Mouse (Mus musculus): ENCODE data around the gene Rpa2.
A peak's percentile ranks its signal among the peaks of the same experiment; 100 is the strongest.
"Not testable (repeated sequence)": the region's sequence is repeated elsewhere in the genome, so short reads cannot be mapped to it uniquely, and the experiment has no call there.

Gene Rpa2

DNA sequence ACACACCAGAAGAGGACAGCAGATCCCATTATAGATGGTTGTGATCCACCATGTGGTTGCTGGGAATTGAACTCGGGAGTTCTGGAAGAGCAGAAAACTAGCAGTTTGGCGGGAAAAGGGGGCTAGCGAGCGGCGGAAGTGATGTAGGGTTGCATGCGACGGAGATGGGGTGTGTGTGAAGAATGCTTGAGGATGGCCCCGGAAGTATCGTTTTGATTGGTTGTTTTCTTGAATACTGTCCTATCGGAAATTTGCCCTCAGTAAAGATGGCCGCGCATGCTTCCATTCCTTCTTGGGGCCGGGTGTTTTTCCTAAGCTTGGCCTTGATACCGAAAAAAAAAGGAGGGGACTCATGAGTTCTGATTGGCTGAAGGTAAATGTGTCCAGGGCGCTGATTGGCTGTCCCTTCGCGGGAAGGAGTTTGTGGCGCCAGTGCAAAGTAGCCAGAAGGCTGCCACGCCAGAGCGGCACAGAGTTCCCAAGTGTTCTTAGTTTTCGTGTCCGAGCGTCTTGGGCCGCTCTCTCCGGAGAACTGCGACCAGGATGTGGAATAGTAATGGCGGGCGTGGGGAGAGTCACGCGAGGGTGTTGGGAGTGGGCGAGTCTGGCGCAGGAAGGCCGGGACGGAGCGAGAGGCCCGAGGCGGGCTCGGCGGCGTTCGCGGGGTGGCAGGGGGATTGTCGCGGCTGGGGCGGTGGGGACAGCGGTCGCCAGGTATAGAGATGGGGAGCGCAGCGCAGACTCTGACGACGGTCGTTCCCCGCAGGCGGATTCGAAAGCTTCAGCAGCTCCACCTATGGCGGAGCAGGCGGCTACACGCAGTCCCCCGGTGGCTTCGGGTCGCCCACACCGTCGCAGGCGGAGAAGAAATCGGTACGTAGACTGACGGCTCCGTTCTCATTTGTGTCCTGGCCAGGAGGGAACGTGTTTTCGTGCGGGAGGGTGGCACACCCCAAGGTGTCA, at the start of gene Rpa2:
Gene Rpa2, plus strand, starts transcription at position 419 of the 963 bp plus-strand sequence.
- no peaks in the 10 kb centered on the region for H3K27me3 ChIP-seq (ENCODE audit: insufficient read depth, low read length)

DNA sequence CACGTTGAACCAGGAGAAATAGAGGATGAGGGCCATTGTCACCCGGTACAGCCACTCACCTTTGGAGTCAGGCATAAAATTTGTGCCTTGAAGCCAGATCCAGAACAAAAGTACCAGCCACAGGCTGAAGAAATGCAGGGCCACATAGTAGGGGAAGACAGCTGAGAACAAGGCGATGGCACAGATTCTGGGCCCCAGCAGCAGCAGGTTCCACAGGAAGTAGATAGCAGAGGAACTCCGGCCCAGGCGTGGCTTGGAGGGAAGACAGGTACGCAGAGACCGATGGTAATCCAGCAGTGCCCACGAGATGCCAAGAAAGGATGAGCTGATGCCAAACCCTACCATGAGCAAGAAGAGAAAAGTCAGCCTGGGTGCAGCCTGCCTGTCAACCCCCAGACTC, 39.9 kb upstream of the Rpa2 start:
- no peak for TF ChIP-seq NANOG (IDR thresholded peaks at IDR 0.05; ENCODE audit: borderline replicate concordance, low read length)
- TF ChIP-seq POU5F1 (IDR thresholded peaks at IDR 0.05; ENCODE audit: borderline replicate concordance, low read length): no peak
- TF ChIP-seq CTCF (conservative IDR thresholded peaks at IDR 0.05; ENCODE audit: low read length): no peak
- Histone ChIP-seq H3K4me1 (replicated peaks; ENCODE audit: low read depth, low read length) (peaks cover 42% of the 10 kb centered on the region), H3K9me3 (ENCODE audit: low read length) (no peaks in the 10 kb centered on the region), H3K27me3 (ENCODE audit: insufficient read depth, low read length) (no peaks in the 10 kb centered on the region), H3K4me3 (replicated peaks; ENCODE audit: low read length) (no peak overlapping the region), H3K36me3 (ENCODE audit: insufficient read depth, low read length) (peaks cover 63% of the 10 kb centered on the region)

More for the DNA sequence above, at the start of gene Rpa2:
- Histone ChIP-seq H3K9me3 (ENCODE audit: low read length) (no peaks in the 10 kb centered on the region), H3K4me1 (replicated peaks; ENCODE audit: low read depth, low read length) (peaks cover 31% of the 10 kb centered on the region), H3K36me3 (ENCODE audit: insufficient read depth, low read length) (peaks cover 42% of the 10 kb centered on the region), H3K4me3 (replicated peaks; ENCODE audit: low read length) (peak within 1 kb of the TSS; percentile 96)
- TF ChIP-seq NANOG (IDR thresholded peaks at IDR 0.05; ENCODE audit: borderline replicate concordance, low read length) (no peak), CTCF (conservative IDR thresholded peaks at IDR 0.05; ENCODE audit: low read length) (no peak), POU5F1 (IDR thresholded peaks at IDR 0.05; ENCODE audit: borderline replicate concordance, low read length) (no peak)

DNA sequence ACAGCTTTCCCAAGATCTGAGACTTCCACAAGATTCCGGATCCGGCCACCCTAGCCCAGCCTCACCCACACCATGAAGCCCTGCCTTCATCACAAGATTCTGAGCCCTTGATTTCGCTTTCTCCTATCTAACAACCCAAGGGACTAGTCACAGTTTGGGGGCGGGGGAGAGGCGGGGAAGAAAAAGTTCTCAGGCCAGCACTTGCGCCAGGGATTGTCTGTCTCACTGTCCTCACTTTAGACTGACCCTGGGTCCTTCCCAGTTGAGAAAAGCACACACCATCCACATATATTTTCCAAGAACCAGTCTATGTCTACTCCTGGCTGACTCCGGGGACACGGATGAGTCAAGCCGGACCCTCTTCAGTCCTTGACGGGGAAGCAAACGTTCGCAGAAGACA, 36.5 kb upstream of the Rpa2 start:
- Histone ChIP-seq H3K9me3 (ENCODE audit: low read length) (peaks cover under 1% of the 10 kb centered on the region; the same call in 1 of the 2 replicates), H3K4me3 (replicated peaks; ENCODE audit: low read length) (peak overlapping the region; percentile 86), H3K27me3 (ENCODE audit: insufficient read depth, low read length) (no peaks in the 10 kb centered on the region), H3K36me3 (ENCODE audit: insufficient read depth, low read length) (peaks cover 37% of the 10 kb centered on the region), H3K4me1 (replicated peaks; ENCODE audit: low read depth, low read length) (peaks cover 51% of the 10 kb centered on the region)
- no peak for TF ChIP-seq NANOG (IDR thresholded peaks at IDR 0.05; ENCODE audit: borderline replicate concordance, low read length)
- no peak for TF ChIP-seq CTCF (conservative IDR thresholded peaks at IDR 0.05; ENCODE audit: low read length)

DNA sequence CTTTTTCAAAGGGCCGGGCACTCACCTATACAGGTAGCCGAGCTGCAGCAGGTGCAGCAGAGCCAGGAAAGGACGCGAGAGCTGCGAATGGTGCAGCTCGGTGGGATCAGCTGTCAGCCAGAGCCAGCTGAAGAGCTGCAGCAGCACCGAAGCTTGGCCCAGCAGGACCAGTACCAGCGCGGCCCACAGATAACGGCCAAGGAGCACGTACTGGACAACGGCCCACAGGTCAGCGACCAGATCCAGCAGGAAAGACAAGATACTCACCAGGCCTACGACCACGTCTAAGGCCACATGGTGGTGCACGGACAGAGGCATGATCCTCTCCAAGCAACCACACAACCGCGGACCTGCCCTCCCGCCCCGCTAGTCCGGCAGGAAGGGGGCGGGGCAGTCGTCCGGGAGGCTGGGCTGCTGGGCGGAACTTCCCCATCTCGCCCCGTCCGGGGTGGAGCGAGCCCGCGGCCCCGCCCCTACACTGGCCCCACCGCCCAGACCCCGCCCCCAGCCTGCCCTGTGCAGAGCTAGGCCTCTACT, 35.9 kb upstream of the Rpa2 start, which contains the start of gene Xkr8:
Gene Xkr8, minus strand, starts transcription at position 399 of the 537 bp plus-strand sequence.
- peaks cover 7% of the 10 kb centered on the region for H3K9me3 ChIP-seq (ENCODE audit: low read length)
- TF ChIP-seq CTCF (conservative IDR thresholded peaks at IDR 0.05; ENCODE audit: low read length): no peak
- TF ChIP-seq POU5F1 (IDR thresholded peaks at IDR 0.05; ENCODE audit: borderline replicate concordance, low read length): no peak
- no peak for TF ChIP-seq NANOG (IDR thresholded peaks at IDR 0.05; ENCODE audit: borderline replicate concordance, low read length)

DNA sequence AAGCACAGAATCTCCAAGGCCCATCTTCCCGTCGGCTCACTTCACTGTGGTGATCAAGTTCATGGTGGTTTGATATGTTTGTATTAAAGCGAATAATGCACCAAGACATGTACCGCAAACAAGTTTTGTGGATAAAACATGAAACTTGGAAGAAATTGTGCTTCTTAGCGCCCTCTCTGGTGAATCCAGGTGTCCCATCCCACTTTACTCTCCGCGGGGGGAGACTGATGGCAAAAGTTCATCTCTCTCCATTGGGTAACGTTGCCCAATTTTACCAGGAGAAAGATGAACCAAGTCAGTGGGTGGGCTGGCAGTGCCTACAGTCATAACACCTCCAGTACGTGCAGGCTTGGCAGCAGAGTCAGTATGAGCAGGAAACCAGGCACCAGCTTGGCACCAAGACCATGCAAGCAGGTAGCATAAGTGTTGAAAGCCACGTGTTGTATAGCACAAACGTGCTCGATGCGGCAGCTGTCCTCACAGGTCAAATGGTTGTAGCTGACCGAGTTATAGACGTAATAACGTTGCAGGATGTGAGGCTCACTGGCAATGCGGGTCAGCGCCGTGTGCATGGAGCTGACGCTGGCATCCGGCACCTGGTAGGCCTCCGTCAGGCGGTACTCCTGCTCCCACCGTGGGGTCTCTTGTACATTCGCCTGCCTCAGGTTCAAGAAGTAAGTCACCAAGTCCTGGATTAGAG, 34.9 kb upstream of the Rpa2 start:
- H3K27me3 ChIP-seq (ENCODE audit: insufficient read depth, low read length): no peaks in the 10 kb centered on the region
- H3K9me3 ChIP-seq (ENCODE audit: low read length): peaks cover 17% of the 10 kb centered on the region
- TF ChIP-seq NANOG (IDR thresholded peaks at IDR 0.05; ENCODE audit: borderline replicate concordance, low read length) (no peak), CTCF (conservative IDR thresholded peaks at IDR 0.05; ENCODE audit: low read length) (peak; percentile 42)
- H3K36me3 ChIP-seq (ENCODE audit: insufficient read depth, low read length): peaks cover 32% of the 10 kb centered on the region
- H3K4me3 ChIP-seq (replicated peaks; ENCODE audit: low read length): peak overlapping the region; percentile 79
- H3K4me1 ChIP-seq (replicated peaks; ENCODE audit: low read depth, low read length): peaks cover 56% of the 10 kb centered on the region

More for the DNA sequence above, 35.9 kb upstream of the Rpa2 start, which contains the start of gene Xkr8:
- Histone ChIP-seq H3K36me3 (ENCODE audit: insufficient read depth, low read length) (peaks cover 34% of the 10 kb centered on the region), H3K4me1 (replicated peaks; ENCODE audit: low read depth, low read length) (peaks cover 56% of the 10 kb centered on the region), H3K27me3 (ENCODE audit: insufficient read depth, low read length) (no peaks in the 10 kb centered on the region), H3K4me3 (replicated peaks; ENCODE audit: low read length) (peak within 1 kb of the TSS; percentile 86)

DNA sequence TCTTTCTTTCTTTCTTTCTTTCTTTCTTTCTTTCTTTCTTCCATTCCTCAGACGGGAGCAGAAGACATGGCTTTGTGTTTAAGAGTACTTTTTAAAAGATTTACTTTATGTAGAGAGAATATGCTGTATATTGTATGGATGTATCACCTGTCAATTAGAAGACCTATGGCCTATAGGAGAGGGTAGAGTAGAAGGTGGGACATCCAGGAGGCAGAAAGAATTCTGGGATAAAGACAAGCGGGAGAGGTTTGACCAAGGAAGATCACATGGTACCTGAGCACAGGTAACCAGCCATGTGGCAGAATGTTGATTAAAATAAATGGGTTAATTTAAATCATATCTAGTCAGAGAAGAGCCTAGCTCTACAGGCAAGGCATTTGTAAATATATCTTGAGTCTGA, 33.4 kb upstream of the Rpa2 start:
- Histone ChIP-seq H3K36me3 (ENCODE audit: insufficient read depth, low read length) (peaks cover 38% of the 10 kb centered on the region), H3K9me3 (ENCODE audit: low read length) (peaks cover 19% of the 10 kb centered on the region), H3K4me3 (replicated peaks; ENCODE audit: low read length) (peak overlapping the region; percentile 79), H3K27me3 (ENCODE audit: insufficient read depth, low read length) (no peaks in the 10 kb centered on the region), H3K4me1 (replicated peaks; ENCODE audit: low read depth, low read length) (peaks cover 56% of the 10 kb centered on the region)
- TF ChIP-seq CTCF (conservative IDR thresholded peaks at IDR 0.05; ENCODE audit: low read length): no peak
- no peak for TF ChIP-seq POU5F1 (IDR thresholded peaks at IDR 0.05; ENCODE audit: borderline replicate concordance, low read length)
- TF ChIP-seq NANOG (IDR thresholded peaks at IDR 0.05; ENCODE audit: borderline replicate concordance, low read length): no peak

DNA sequence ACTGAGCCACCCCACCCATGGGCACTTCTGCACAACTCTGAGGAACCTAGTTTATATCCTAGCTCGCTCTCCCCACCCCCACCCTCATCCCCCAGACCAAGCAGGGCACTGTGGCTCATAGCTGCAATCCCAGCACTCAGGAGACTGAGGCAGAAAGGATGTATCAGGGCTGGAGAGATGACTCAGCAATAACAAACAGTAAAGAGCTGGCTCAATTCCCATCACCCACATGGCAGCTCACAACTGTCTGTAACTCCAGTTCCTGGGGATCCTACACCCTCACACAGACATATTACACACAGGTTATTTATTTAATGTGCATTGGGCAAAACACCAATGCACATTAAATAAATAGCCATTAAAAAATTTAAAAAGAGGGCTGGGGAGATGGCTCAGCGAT, 32.7 kb upstream of the Rpa2 start:
- TF ChIP-seq POU5F1 (IDR thresholded peaks at IDR 0.05; ENCODE audit: borderline replicate concordance, low read length) (no peak), NANOG (IDR thresholded peaks at IDR 0.05; ENCODE audit: borderline replicate concordance, low read length) (no peak), CTCF (conservative IDR thresholded peaks at IDR 0.05; ENCODE audit: low read length) (no peak)

DNA sequence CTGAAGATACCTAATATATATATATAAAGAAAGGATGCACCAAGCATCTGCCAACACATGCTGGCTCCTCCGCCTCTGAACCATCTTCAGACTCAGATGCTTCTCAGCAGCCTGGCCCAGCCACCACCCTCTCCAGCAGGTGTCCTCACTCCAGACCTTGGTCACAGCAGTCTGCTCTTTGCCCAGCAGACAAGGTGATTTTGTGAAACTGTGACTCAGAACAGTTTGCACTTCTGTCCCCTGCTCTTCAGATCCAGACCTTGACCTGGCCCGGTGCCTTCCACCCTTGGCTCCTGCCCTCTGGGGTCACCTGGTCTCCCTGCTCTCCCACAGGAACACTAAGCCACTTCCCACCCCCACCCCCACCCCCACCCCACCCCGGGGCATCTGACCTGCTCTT, 32.2 kb upstream of the Rpa2 start:
- Histone ChIP-seq H3K27me3 (ENCODE audit: insufficient read depth, low read length) (no peaks in the 10 kb centered on the region), H3K4me3 (replicated peaks; ENCODE audit: low read length) (peak overlapping the region; percentile 79; the same call in 1 of the 2 replicates), H3K4me1 (replicated peaks; ENCODE audit: low read depth, low read length) (peaks cover 57% of the 10 kb centered on the region), H3K36me3 (ENCODE audit: insufficient read depth, low read length) (peaks cover 38% of the 10 kb centered on the region), H3K9me3 (ENCODE audit: low read length) (peaks cover 19% of the 10 kb centered on the region)
- TF ChIP-seq POU5F1 (IDR thresholded peaks at IDR 0.05; ENCODE audit: borderline replicate concordance, low read length): no peak
- TF ChIP-seq CTCF (conservative IDR thresholded peaks at IDR 0.05; ENCODE audit: low read length): no peak
- no peak for TF ChIP-seq NANOG (IDR thresholded peaks at IDR 0.05; ENCODE audit: borderline replicate concordance, low read length)

More for the DNA sequence above, 32.7 kb upstream of the Rpa2 start:
- H3K36me3 ChIP-seq (ENCODE audit: insufficient read depth, low read length): peaks cover 41% of the 10 kb centered on the region
- H3K27me3 ChIP-seq (ENCODE audit: insufficient read depth, low read length): no peaks in the 10 kb centered on the region
- peaks cover 19% of the 10 kb centered on the region for H3K9me3 ChIP-seq (ENCODE audit: low read length)
- peaks cover 56% of the 10 kb centered on the region for H3K4me1 ChIP-seq (replicated peaks; ENCODE audit: low read depth, low read length)
- peak overlapping the region; percentile 79 for H3K4me3 ChIP-seq (replicated peaks; ENCODE audit: low read length)

DNA sequence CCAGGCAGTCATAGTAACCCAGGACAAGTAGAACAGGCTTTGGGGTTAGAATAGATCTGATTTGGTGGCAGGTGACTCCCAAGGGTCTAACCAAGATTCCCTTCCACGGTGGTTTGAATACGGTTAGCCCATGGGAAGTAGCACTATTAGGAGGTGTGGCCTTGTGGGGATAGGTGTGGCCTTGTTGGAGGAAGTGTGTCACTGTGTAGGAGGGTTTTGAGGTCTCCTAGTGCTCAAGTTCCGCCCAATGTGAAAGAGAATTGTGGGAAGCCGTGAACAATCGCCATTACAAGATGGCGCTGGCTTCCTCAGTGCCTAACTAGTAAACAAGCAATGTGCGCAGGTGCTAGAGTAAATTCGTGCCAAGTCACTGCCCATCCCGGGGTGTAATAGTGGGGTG, 31.0 kb upstream of the Rpa2 start:
- not testable (repeated sequence) for H3K27me3 ChIP-seq (ENCODE audit: insufficient read depth, low read length); H3K4me3 ChIP-seq (replicated peaks; ENCODE audit: low read length)
- H3K9me3 ChIP-seq (ENCODE audit: low read length): peaks cover 19% of the 10 kb centered on the region
- H3K4me1 ChIP-seq (replicated peaks; ENCODE audit: low read depth, low read length): peaks cover 54% of the 10 kb centered on the region
- peaks cover 35% of the 10 kb centered on the region for H3K36me3 ChIP-seq (ENCODE audit: insufficient read depth, low read length)
